Mouse (Mus musculus) CD4-positive, CD25-positive, alpha-beta regulatory T cell, adult 2 months (primary cell): Measurements from ENCODE around the gene Ppp2r2c.

Source experiments
- DNase-seq: peaks from one replicate; pipeline ENCODE4 v3.0.0-alpha.2; 2012; ENCODE audit warnings: low read depth, low spot score

The Ppp2r2c gene

DNA sequence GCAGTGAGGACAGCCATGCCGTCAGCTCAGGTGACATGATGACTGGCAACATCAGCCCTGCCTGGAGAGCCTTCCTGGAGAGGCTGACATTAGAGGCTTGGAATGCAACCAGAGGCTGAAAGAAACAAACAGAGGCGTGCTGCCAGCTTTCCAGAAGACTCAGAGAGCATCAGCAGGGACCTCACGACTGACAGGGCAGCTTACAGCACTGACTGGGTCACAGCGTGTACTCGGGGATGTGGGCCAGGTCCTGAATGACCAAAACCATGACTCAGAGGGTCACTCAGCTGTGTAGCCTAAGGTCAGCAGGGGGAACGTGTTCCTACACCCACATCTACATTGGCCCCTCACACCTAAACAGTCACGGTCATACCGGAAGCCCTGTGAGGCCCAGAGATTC lies 110.7 kb downstream of the Ppp2r2c start:
- DNase-seq: no peak

DNA sequence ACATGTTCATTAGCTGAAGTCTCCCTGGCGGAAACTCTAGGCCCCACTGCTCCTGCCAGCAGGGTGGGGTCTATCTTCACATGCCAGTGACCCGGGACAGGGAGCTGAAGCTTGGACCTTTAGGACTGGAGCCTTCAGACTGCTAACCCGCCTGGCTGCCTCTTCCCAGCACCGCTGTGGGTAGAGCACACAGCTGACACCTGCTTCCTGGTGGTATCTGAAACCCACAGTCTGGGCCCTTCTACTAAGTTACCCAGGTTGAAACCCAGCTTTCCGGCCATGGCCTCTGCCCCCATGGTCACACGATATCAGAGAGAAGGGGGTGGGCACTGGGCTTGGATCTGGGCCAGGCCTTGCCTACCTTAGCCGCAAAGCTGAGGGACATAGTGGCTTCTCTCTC lies 111.3 kb downstream of the Ppp2r2c start:
- DNase-seq: no peak

DNA sequence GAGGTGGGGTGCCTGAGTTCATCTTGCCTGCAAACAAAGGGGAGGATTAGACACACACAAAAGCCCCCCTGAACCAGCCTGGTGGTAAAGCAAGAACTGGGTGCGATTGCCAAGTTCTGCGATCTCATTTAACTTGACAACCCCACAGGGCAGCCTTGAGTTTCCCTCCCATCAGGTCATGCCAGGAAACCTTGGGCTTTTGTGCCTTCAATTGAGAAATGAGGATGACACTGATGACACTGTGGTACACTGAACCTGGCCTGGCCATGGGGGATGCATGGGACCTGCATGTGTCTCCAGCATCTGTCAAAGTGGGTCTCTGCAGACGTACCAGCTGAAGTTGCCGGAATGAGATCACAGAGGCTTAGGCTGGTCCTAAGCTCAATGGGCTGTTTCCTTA lies 114.0 kb downstream of the Ppp2r2c start:
- no peak for DNase-seq

DNA sequence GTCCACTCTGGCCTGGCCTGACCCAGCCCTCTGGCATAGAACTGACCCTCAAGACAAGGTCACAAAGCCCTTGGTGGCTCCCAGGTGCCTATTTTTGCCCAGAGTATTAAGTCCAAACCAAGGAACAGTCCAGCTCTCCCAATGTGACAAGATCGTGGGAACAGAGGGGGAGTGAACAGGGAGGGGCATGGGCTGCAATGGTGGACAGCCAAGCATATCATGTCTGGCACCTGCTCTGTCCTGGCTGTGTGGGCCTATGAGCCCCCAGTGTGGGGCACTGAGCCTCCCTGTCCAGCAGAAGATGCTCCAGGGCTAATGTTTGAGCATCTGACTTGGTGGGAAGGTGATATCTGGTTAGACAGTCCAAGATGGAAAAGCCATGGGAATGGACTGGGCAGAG lies 118.3 kb downstream of the Ppp2r2c start:
- DNase-seq: no peak

DNA sequence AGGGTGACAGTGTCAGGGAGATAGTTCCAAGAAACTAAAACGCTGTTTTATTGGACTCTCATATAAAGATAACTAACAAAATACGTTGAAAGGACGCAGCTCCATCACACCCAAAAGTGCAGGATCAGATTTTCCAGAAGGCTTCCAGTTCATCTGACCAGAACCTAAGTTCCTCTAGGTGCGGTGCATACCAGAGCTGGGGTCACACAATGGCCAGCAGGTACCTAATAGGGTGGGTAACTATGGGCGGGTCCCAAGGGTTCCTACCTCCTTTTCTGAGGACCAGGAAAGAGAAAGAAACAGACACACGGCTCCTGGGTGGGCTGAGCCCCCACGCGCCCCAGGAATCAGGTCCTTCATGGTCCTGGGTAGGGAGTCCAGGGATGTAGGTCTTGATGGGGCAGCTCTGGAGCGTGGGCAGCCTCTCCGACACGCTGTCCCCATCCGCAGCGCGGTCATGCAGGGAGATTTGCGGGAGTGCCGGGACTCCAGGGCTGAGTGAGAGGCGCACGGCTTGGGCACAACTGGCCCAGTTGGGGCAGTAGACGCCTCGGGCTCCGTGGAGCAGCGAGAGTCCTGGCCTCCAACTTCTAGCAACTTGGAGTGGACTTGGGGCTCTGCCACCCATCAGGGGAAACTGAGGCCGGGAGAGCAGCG lies 119.9 kb downstream of the Ppp2r2c start:
- no peak for DNase-seq

DNA sequence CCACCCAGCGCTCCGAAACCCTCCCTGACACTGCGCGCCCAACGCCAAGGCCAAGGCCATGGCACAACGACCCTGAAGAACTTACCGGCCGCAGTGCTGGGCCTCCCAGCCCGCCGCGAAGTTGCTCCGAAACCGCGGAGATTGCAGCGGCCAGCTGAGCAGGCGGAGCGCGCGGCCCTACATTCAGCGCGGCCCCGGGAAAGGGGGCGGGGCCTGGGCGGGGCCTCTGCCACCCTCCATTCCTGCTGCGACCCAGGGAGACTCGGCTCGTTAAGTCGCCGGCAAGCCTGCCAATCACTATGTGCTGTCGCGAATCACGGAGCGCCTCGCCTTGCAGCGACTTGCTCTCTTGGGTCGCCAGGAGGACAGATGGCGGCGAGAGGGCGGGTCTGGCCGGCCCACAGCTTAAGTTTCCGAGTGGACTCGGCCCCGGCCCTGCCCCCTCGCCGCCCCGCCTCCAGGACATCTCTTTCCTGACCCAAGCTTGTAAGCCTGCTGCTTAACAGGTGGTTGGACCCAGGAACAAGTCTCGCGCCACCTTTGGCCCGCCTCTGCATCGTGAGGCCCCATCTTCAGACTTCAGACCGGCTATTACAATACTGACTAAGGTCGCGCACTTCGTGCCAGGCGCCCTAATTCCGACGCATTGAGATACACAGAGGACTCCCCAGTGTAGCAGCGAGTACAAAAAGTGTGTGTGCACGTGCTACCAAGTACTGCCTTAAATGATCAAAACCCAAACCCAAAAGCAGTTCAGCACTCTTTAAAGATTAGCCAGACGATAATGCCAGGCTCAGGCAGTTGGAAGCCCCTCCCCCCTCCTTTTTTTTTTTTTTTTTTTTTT lies 120.7 kb downstream of the Ppp2r2c start, which contains the start of gene Wfs1:
TSS of gene Wfs1 (minus strand) at position 425 of the 844 bp plus-strand sequence.
- peak; percentile 96 for DNase-seq

DNA sequence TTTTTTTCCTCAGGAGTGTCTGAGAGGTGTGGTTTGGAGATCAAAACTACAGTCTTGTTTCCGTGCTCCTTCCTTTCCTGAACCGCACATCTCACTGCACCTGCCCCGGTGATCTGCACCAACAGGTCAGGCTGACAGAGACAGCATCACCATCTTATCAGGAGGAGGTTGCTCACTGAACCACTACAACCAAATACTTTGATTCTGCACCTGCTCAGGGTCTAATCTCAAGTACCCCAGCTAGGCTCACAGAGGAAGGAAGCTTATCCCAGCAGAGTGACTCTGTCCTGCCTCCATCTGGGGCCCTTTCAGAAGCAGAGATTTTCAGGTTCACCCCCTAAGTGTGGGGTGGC lies 121.3 kb downstream of the Ppp2r2c start:
- DNase-seq: no peak

DNA sequence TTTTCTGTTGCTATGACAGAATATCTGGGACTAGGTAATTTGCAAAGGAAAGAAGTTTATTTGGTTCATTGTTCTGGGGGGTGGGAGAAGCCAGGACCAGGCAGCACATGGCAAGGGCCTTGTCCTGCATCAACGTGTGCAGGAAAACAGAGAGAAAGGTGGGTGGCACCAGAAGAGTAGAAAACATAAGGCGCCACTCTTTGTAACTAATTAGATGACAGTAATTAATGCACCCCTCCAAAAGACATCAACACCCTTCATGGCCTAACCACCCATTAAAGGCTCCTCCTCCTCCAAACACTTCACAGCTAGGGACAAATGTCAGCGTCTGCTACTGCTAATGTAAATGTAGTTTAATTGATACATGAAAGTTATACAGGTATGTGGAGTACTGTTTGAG lies 121.9 kb downstream of the Ppp2r2c start:
- no peak for DNase-seq

DNA sequence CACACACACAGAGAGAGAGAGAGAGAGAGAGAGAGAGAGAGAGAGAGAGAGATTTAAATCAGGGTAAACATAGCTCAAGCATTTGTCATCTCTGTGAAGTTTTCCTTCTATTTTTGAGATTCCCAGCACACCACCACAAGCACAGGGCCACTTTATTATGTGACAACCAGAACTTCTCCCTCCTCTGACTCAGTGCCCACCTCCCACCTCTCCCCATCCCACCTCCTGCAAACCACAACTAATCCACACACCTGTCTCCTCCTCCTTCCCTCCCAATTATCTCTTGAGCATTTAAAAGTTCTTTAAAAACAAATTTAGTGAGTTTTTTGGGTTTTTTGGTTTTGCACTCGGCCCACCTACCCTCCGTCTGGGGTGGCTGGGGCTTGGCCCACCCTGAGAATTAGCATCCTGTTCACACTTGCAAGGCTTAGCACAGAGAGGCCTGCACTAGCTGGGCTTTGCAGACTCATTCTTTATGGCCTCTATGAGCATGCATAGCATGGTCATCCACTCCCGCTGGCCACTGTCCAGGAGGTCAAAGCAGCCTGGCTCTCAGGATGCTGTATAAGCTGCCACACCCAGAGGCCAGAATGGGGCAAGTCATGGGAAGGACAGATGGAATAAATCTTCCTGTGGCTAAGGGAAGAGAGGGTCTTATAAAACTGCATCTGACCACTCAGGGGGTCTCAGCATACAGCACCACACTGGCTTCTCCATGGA lies 122.5 kb downstream of the Ppp2r2c start:
- no peak for DNase-seq

DNA sequence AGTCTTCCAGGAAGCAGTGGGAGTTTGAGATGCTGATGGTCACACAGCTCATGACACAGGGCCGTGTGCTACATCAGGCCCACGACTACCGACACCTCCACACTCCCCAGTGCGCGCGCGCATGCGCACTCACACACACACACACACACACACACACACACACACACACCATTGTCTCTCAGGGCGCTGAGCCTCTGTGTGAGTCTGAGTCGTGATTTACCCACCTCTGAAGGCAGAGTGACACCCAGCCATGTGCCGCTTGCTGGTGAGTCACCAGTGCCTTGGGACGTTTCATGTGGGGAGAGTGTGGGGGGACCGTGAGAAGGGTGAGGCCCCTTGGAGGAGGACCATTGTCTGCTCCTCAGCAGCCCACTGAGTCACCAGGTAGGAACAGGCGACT lies 128.1 kb downstream of the Ppp2r2c start:
- DNase-seq: peak; percentile 17

DNA sequence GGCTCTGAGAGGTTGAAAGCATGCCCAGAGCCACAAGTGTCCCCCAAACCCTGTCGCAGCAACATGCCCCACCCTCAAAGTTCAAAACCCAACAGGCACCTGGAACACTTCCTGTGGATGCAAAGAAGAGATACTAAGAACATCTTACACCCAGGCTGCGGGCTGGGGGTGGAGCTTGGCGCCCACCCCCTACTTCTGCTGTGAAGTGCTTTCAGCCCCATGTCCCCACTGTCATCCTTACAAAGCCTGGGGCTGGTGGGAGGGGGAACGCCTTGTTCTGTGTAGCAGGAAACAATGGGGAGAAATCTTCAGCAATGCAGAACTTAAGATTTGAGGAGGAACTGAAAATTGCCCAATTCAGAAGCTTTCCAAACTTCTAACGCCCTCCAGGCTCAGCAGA lies 129.7 kb downstream of the Ppp2r2c start:
- DNase-seq: peak; percentile 9

DNA sequence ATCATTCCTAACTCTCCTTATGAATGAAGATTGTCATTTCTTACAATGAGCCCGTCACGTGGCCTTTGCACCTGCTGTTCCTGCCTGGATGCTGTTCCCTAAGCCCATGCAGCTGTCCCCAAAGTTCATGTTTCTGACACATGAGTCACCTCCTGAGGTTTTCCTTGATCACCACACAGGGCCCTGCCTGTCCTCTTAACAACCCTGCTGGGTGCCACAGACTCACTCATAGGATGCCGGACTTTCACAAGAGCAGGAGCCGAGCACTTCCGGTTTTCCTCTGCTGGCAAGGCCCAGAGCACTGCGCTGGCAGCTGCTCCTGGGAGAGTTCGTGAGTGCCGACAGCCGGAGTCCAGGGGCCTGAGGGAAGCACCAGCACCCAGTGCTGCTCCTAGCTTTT lies 132.7 kb downstream of the Ppp2r2c start:
- no peak for DNase-seq

DNA sequence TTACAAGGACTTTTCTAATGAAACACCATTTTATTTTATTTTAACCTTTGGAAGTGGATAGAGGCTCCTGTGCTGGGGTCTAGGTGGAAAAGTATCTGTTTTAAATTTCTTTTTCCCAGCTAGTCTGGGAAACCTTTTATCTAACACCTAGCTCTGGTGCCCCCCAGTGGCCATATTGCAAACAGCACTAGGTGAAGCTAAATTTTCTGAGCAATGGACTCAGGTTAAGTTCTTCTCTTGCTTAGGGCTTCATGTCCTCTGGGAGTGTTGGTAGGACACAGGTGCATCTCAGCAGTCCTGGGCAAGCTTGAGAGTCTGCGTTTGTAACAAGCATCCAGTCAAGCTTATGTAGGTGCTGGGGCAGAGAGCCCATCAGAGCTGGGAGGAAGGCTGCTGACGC lies 133.7 kb downstream of the Ppp2r2c start:
- peak; percentile 81 for DNase-seq
